Mouse (Mus musculus) liver, adult 2 months (tissue): ENCODE measurements around the gene Scn1b.

Experiments used
- CTCF ChIP-seq: fragments of 200-500 bp; IDR thresholded peaks from 2 replicates; pipeline ENCODE4 v1.5.1; 2011; ENCODE audit warnings: low read depth, low read length, control low read depth
- POLR2A ChIP-seq: fragments of 200-500 bp; IDR thresholded peaks from 2 replicates; pipeline ENCODE4 v1.6.1; 2011; ENCODE audit warnings: low read length, control low read depth; ENCODE audit not compliant: insufficient read depth; ENCODE audit errors: extremely low read depth

GRCm38 (mm10) chr7:31112036-31112435 lies 14.8 kb downstream of the Scn1b start:
- TF ChIP-seq POLR2A (no peak), CTCF (no peak)
